Mouse (Mus musculus): ENCODE measurements at regions not wholly inside any gene's neighbourhood (a gene's known extent, or its start where the extent isn't known, plus 50 kb on each side); places are given as distances from the start of the nearest gene placed in this dataset.

- no peak overlapping the region for H3K4me2 ChIP-seq
- H3K9me3 ChIP-seq (replicated peaks) = no peaks in the 10 kb centered on the region
- H3K27me3 ChIP-seq (replicated peaks) = no peaks in the 10 kb centered on the region
- no peaks in the 10 kb centered on the region for H3K36me3 ChIP-seq
- 83% methylated on average over 6 of the region's 6 CpGs for WGBS
- no peaks in the 10 kb centered on the region for H3K4me1 ChIP-seq
- no peak overlapping the region for H3K9ac ChIP-seq (replicated peaks)
- no peak overlapping the region for H3K4me3 ChIP-seq (replicated peaks)
- no peak for ATAC-seq (ENCODE audit: low FRiP score)
- H3K27ac ChIP-seq (replicated peaks) = no peak overlapping the region
Measured at GRCm38 (mm10) chr2:8562948-8563347, 1053.6 kb upstream of the Celf2 start.

- no peak overlapping the region for H3K4me3 ChIP-seq (replicated peaks)
- H3K27ac ChIP-seq (replicated peaks) = no peak overlapping the region
- H3K4me2 ChIP-seq = no peak overlapping the region
- no peak overlapping the region for H3K9ac ChIP-seq (replicated peaks)
- no peaks in the 10 kb centered on the region for H3K4me1 ChIP-seq
- no peaks in the 10 kb centered on the region for H3K27me3 ChIP-seq (replicated peaks)
- H3K36me3 ChIP-seq = no peaks in the 10 kb centered on the region
- no peaks in the 10 kb centered on the region for H3K9me3 ChIP-seq (replicated peaks)
- ATAC-seq (ENCODE audit: low FRiP score) = no peak
Measured at GRCm38 (mm10) chr2:8546116-8546515, 1036.8 kb upstream of the Celf2 start.

- Histone ChIP-seq H3K4me2 (no peak overlapping the region), H3K27me3 (replicated peaks) (no peaks in the 10 kb centered on the region), H3K9me3 (replicated peaks) (no peaks in the 10 kb centered on the region), H3K27ac (replicated peaks) (no peak overlapping the region), H3K36me3 (no peaks in the 10 kb centered on the region), H3K9ac (replicated peaks) (no peak overlapping the region), H3K4me3 (replicated peaks) (no peak overlapping the region), H3K4me1 (no peaks in the 10 kb centered on the region)
- no peak for ATAC-seq (ENCODE audit: low FRiP score)
- WGBS = 3% methylated on average over 1 of the region's 1 CpGs
Measured at GRCm38 (mm10) chr2:8536842-8537241, 1027.5 kb upstream of the Celf2 start.

GRCm38 (mm10) chr2:8498466-8498865 lies 989.1 kb upstream of the Celf2 start:
- Histone ChIP-seq H3K4me3 (replicated peaks) (no peak overlapping the region), H3K36me3 (no peaks in the 10 kb centered on the region), H3K27me3 (replicated peaks) (no peaks in the 10 kb centered on the region), H3K9me3 (replicated peaks) (no peaks in the 10 kb centered on the region), H3K9ac (replicated peaks) (no peak overlapping the region), H3K27ac (replicated peaks) (no peak overlapping the region), H3K4me2 (no peak overlapping the region), H3K4me1 (no peaks in the 10 kb centered on the region)
- WGBS = 13% methylated on average over 1 of the region's 1 CpGs
- no peak for ATAC-seq (ENCODE audit: low FRiP score)

- Histone ChIP-seq H3K27me3 (replicated peaks) (no peaks in the 10 kb centered on the region), H3K4me2 (no peak overlapping the region), H3K4me1 (0 out of 2 replicates have a peak, but pooled peaks cover 3% of the 10 kb centered on the region), H3K9ac (replicated peaks) (no peak overlapping the region), H3K36me3 (no peaks in the 10 kb centered on the region), H3K27ac (replicated peaks) (no peak overlapping the region), H3K4me3 (replicated peaks) (no peak overlapping the region), H3K9me3 (replicated peaks) (no peaks in the 10 kb centered on the region)
- 16% methylated on average over 6 of the region's 6 CpGs for WGBS
- no peak for ATAC-seq (ENCODE audit: low FRiP score)
Measured at GRCm38 (mm10) chr2:8477827-8478528, 968.6 kb upstream of the Celf2 start.

GRCm38 (mm10) chr2:8470546-8470945 lies 961.2 kb upstream of the Celf2 start:
- Histone ChIP-seq H3K9me3 (replicated peaks) (no peaks in the 10 kb centered on the region), H3K36me3 (no peaks in the 10 kb centered on the region), H3K9ac (replicated peaks) (no peak overlapping the region), H3K4me3 (replicated peaks) (no peak overlapping the region), H3K4me1 (no peaks in the 10 kb centered on the region), H3K27ac (replicated peaks) (no peak overlapping the region), H3K27me3 (replicated peaks) (no peaks in the 10 kb centered on the region), H3K4me2 (no peak overlapping the region)
- no peak for ATAC-seq (ENCODE audit: low FRiP score)
- 74% methylated on average over 1 of the region's 1 CpGs for WGBS

GRCm38 (mm10) chr2:8468989-8469388 lies 959.6 kb upstream of the Celf2 start:
- H3K36me3 ChIP-seq = no peaks in the 10 kb centered on the region
- H3K4me3 ChIP-seq (replicated peaks) = no peak overlapping the region
- no peak overlapping the region for H3K4me2 ChIP-seq
- no peak overlapping the region for H3K27ac ChIP-seq (replicated peaks)
- no peaks in the 10 kb centered on the region for H3K4me1 ChIP-seq
- H3K27me3 ChIP-seq (replicated peaks) = no peaks in the 10 kb centered on the region
- H3K9ac ChIP-seq (replicated peaks) = no peak overlapping the region
- no peak for ATAC-seq (ENCODE audit: low FRiP score)
- WGBS = 54% methylated on average over 2 of the region's 2 CpGs
- no peaks in the 10 kb centered on the region for H3K9me3 ChIP-seq (replicated peaks)

GRCm38 (mm10) chr2:8468351-8468750 lies 959.0 kb upstream of the Celf2 start:
- Histone ChIP-seq H3K4me2 (no peak overlapping the region), H3K27me3 (replicated peaks) (no peaks in the 10 kb centered on the region), H3K4me1 (no peaks in the 10 kb centered on the region), H3K4me3 (replicated peaks) (no peak overlapping the region), H3K36me3 (no peaks in the 10 kb centered on the region), H3K27ac (replicated peaks) (no peak overlapping the region), H3K9me3 (replicated peaks) (no peaks in the 10 kb centered on the region), H3K9ac (replicated peaks) (no peak overlapping the region)
- no peak for ATAC-seq (ENCODE audit: low FRiP score)

GRCm38 (mm10) chr2:8467531-8468203 lies 958.3 kb upstream of the Celf2 start:
- Histone ChIP-seq H3K4me1 (no peaks in the 10 kb centered on the region), H3K27ac (replicated peaks) (no peak overlapping the region), H3K9me3 (replicated peaks) (no peaks in the 10 kb centered on the region), H3K27me3 (replicated peaks) (no peaks in the 10 kb centered on the region), H3K36me3 (no peaks in the 10 kb centered on the region), H3K9ac (replicated peaks) (no peak overlapping the region), H3K4me3 (replicated peaks) (no peak overlapping the region), H3K4me2 (no peak overlapping the region)
- ATAC-seq (ENCODE audit: low FRiP score) = no peak
- WGBS = 58% methylated on average over 2 of the region's 2 CpGs

GRCm38 (mm10) chr2:8452566-8453243 lies 943.3 kb upstream of the Celf2 start:
- H3K4me1 ChIP-seq = no peaks in the 10 kb centered on the region
- no peak for ATAC-seq (ENCODE audit: low FRiP score)
- H3K4me3 ChIP-seq (replicated peaks) = no peak overlapping the region
- no peak overlapping the region for H3K4me2 ChIP-seq
- 42% methylated on average over 3 of the region's 3 CpGs for WGBS
- H3K9me3 ChIP-seq (replicated peaks) = no peaks in the 10 kb centered on the region
- H3K27me3 ChIP-seq (replicated peaks) = no peaks in the 10 kb centered on the region
- no peak overlapping the region for H3K9ac ChIP-seq (replicated peaks)
- no peak overlapping the region for H3K27ac ChIP-seq (replicated peaks)
- no peaks in the 10 kb centered on the region for H3K36me3 ChIP-seq

GRCm38 (mm10) chr2:8441230-8441629 lies 931.9 kb upstream of the Celf2 start:
- Histone ChIP-seq H3K4me3 (replicated peaks) (no peak overlapping the region), H3K4me1 (no peaks in the 10 kb centered on the region), H3K36me3 (no peaks in the 10 kb centered on the region), H3K27me3 (replicated peaks) (no peaks in the 10 kb centered on the region), H3K4me2 (no peak overlapping the region), H3K9me3 (replicated peaks) (no peaks in the 10 kb centered on the region; the same call in 1 of the 2 replicates), H3K9ac (replicated peaks) (no peak overlapping the region), H3K27ac (replicated peaks) (no peak overlapping the region)
- WGBS = 82% methylated on average over 1 of the region's 1 CpGs
- no peak for ATAC-seq (ENCODE audit: low FRiP score)
